29 mouse cellular contexts compared by ENCODE assay signal in genomic region chr2:62507130-62507529, GRCm38 (mm10). TPM values are rescaled to one million over a fixed set of nuclear protein-coding genes. Genes with fewer than 3 reads are reported as not detected.
A peak's percentile ranks its signal among the peaks of the same experiment; 100 is the strongest.
DNase-seq lines count a peak whose midpoint lies in the region; ATAC-seq and TF ChIP-seq lines count a peak whose summit lies in the region.
"Had no signal": no experiment of that assay in that cellular context is flagged by ENCODE, and none has a peak within 500 bp of the region (broad histone marks: within the 10 kb centered on the region; RNA-seq: fewer than 3 reads in every experiment).

No protein-coding gene starts in this region.

- intact Hi-C loops in left cerebral cortex, adult 2 months (cut with DNase I): no loop called here

- no peak overlapping the region for H3K4me2 ChIP-seq in forebrain, embryonic 12.5 days
- H3K4me2 ChIP-seq in forebrain, embryonic 15.5 days (replicated peaks): no peak overlapping the region
- H3K4me2 ChIP-seq in forebrain, postnatal 0 days (ENCODE audit: low read depth): no peak overlapping the region
- H3K4me2 ChIP-seq: embryonic facial prominence, embryonic 13.5 days; embryonic facial prominence, embryonic 15.5 days had no signal

- peak; percentile 27; the same call in 1 of the 2 replicates for ATAC-seq in forebrain, embryonic 12.5 days (ENCODE audit: low FRiP score)
- ATAC-seq in forebrain, embryonic 15.5 days (replicated peaks): peak; percentile 55
- peak; percentile 20; the same call in 1 of the 2 replicates for ATAC-seq in forebrain, postnatal 0 days
- no peak for ATAC-seq in megakaryocyte, adult 5-6 weeks (ENCODE audit: poor library complexity, severe bottlenecking)
- ATAC-seq: activated CD4-positive, CD25-positive, alpha-beta regulatory T cell, adult 4 months; CD4-positive, CD25-positive, alpha-beta regulatory T cell, adult 4 months; Patski had no signal

- no peak overlapping the region for H3K9ac ChIP-seq in forebrain, embryonic 12.5 days
- no peak overlapping the region for H3K9ac ChIP-seq in forebrain, embryonic 15.5 days (replicated peaks)
- H3K9ac ChIP-seq in forebrain, postnatal 0 days: no peak overlapping the region
- H3K9ac ChIP-seq: embryonic facial prominence, embryonic 13.5 days; embryonic facial prominence, embryonic 15.5 days had no signal

- no peaks in the 10 kb centered on the region for H3K27me3 ChIP-seq in forebrain, embryonic 12.5 days
- H3K27me3 ChIP-seq in forebrain, embryonic 10.5 days (ENCODE audit: poor library complexity, severe bottlenecking): no peaks in the 10 kb centered on the region
- H3K27me3 ChIP-seq in forebrain, embryonic 15.5 days: no peaks in the 10 kb centered on the region
- H3K27me3 ChIP-seq in forebrain, postnatal 0 days (ENCODE audit: insufficient read depth, low read length): no peaks in the 10 kb centered on the region
- H3K27me3 ChIP-seq: CH12.LX; embryonic facial prominence, embryonic 13.5 days; embryonic facial prominence, embryonic 15.5 days had no signal

- peaks cover 4% of the 10 kb centered on the region; the same call in 1 of the 2 replicates for H3K4me1 ChIP-seq in forebrain, embryonic 12.5 days
- peaks cover 13% of the 10 kb centered on the region for H3K4me1 ChIP-seq in forebrain, embryonic 10.5 days
- peaks cover 16% of the 10 kb centered on the region for H3K4me1 ChIP-seq in forebrain, embryonic 15.5 days
- no peaks in the 10 kb centered on the region for H3K4me1 ChIP-seq in forebrain, postnatal 0 days (ENCODE audit: insufficient read depth)
- H3K4me1 ChIP-seq: embryonic facial prominence, embryonic 13.5 days; embryonic facial prominence, embryonic 15.5 days had no signal

- no peak for TF ChIP-seq CTCF in left cerebral cortex, adult 2 months (IDR thresholded peaks at IDR 0.05)
- no peak for TF ChIP-seq CTCF in forebrain, postnatal 0 days (IDR thresholded peaks at IDR 0.05; ENCODE audit: low read depth)

- 58% methylated on average over 5 of the region's 5 CpGs for WGBS in forebrain, embryonic 12.5 days
- 87% methylated on average over 5 of the region's 5 CpGs for WGBS in forebrain, embryonic 10.5 days
- WGBS in forebrain, embryonic 15.5 days: 28% methylated on average over 5 of the region's 5 CpGs
- 33% methylated on average over 5 of the region's 5 CpGs for WGBS in forebrain, postnatal 0 days

- no peak overlapping the region for H3K4me3 ChIP-seq in forebrain, embryonic 12.5 days (replicated peaks)
- no peak overlapping the region for H3K4me3 ChIP-seq in forebrain, embryonic 10.5 days
- no peak overlapping the region for H3K4me3 ChIP-seq in left cerebral cortex, adult 2 months
- H3K4me3 ChIP-seq in forebrain, embryonic 15.5 days: no peak overlapping the region
- H3K4me3 ChIP-seq in forebrain, postnatal 0 days (ENCODE audit: low read depth, low read length): no peak overlapping the region
- H3K4me3 ChIP-seq: embryonic facial prominence, embryonic 13.5 days; embryonic facial prominence, embryonic 15.5 days; erythroblast, embryonic 14.5 days had no signal

- no peak for DNase-seq in forebrain, embryonic 10.5 days (ENCODE audit: extremely low spot score, low spot score)
- no peak for DNase-seq in left cerebral cortex, adult 2 months (ENCODE audit: extremely low spot score in 1 of 2, low spot score in 2 of 2)
- DNase-seq in left cerebral cortex, adult 8-10 months (ENCODE audit: low spot score in 2 of 2): no peak
- peak; percentile 29 for DNase-seq in forebrain, postnatal 0 days
- DNase-seq in cerebellum, adult 9-10 months: no peak
- DNase-seq: adrenal gland, adult 8-10 months; adrenal gland, postnatal 14 days; adrenal gland, postnatal 36 days; B cell, adult 2 months; cerebellum, adult 11 months; cerebellum, adult 18-20 months; cerebellum, adult 8-10 months; cerebellum, postnatal 10 days; cerebellum, postnatal 25 days; embryo, embryonic 11 days had no signal

- H3K27ac ChIP-seq in forebrain, embryonic 12.5 days: no peak overlapping the region
- no peak overlapping the region for H3K27ac ChIP-seq in forebrain, embryonic 10.5 days
- H3K27ac ChIP-seq in left cerebral cortex, adult 2 months: peak overlapping the region; percentile 69; the same call in 1 of the 2 replicates
- H3K27ac ChIP-seq in forebrain, embryonic 15.5 days (replicated peaks): peak overlapping the region; percentile 63
- H3K27ac ChIP-seq in forebrain, postnatal 0 days (ENCODE audit: low read depth, low read length): no peak overlapping the region
- H3K27ac ChIP-seq: embryonic facial prominence, embryonic 13.5 days; embryonic facial prominence, embryonic 15.5 days had no signal

- no peaks in the 10 kb centered on the region for H3K9me3 ChIP-seq in forebrain, embryonic 12.5 days
- no peaks in the 10 kb centered on the region for H3K9me3 ChIP-seq in forebrain, embryonic 10.5 days
- no peaks in the 10 kb centered on the region for H3K9me3 ChIP-seq in forebrain, embryonic 15.5 days
- H3K9me3 ChIP-seq in forebrain, postnatal 0 days (ENCODE audit: low read length): no peaks in the 10 kb centered on the region
- H3K9me3 ChIP-seq: embryonic facial prominence, embryonic 13.5 days; embryonic facial prominence, embryonic 15.5 days; G1E had no signal

- no peaks in the 10 kb centered on the region for H3K36me3 ChIP-seq in forebrain, embryonic 12.5 days (replicated peaks)
- no peaks in the 10 kb centered on the region for H3K36me3 ChIP-seq in forebrain, embryonic 10.5 days (replicated peaks)
- no peaks in the 10 kb centered on the region for H3K36me3 ChIP-seq in forebrain, embryonic 15.5 days
- no peaks in the 10 kb centered on the region for H3K36me3 ChIP-seq in forebrain, postnatal 0 days (ENCODE audit: insufficient read depth)
- H3K36me3 ChIP-seq: embryonic facial prominence, embryonic 13.5 days; embryonic facial prominence, embryonic 15.5 days; G1E had no signal

RNA-seq across cellular contexts. Expression of gene Gcg, which starts 23.7 kb away (rescaled TPM):
- 0.65 and 1.1 TPM in 2 replicates for polyA plus RNA-seq in forebrain, embryonic 12.5 days (2016; fragmentation: Nextera tagmentation; extraction: Ambion mirVana)
- polyA plus RNA-seq in forebrain, embryonic 10.5 days (2016; fragmentation: Nextera tagmentation; extraction: Ambion mirVana): not detected in 2 replicates
- under 1 TPM in 1 of 2 experiments, not detected in 1; 0.50 TPM for total RNA-seq in left cerebral cortex, adult 2 months (2021)
- total RNA-seq in left cerebral cortex, adult 8-10 months (2022): not detected
- 3.5 and 3.8 TPM in 2 replicates for polyA plus RNA-seq in forebrain, embryonic 15.5 days (2015; fragmentation: Nextera tagmentation; extraction: Ambion mirVana)
- 1.0 and 1.2 TPM in 2 replicates for total RNA-seq in forebrain, postnatal 0 days (2014; rRNA removed)
- polyA plus RNA-seq in forebrain, postnatal 0 days (2015; fragmentation: Nextera tagmentation; extraction: Ambion mirVana): 0.33 and 1.3 TPM in 2 replicates
- not detected in 2 replicates for total RNA-seq in megakaryocyte, adult 5-6 weeks (2015)
- total RNA-seq in megakaryocyte, adult 5-6 weeks (2017): not detected in 2 replicates
- total RNA-seq: adrenal gland, adult 18-20 months; adrenal gland, adult 8-10 months; adrenal gland, postnatal 14 days; adrenal gland, postnatal 36 days; common myeloid progenitor, adult 5-6 weeks had no signal
- polyA plus RNA-seq: activated CD4-positive, CD25-positive, alpha-beta regulatory T cell, adult 4 months; CD4-positive, CD25-positive, alpha-beta regulatory T cell, adult 4 months; embryonic facial prominence, embryonic 11.5 days; embryonic facial prominence, embryonic 13.5 days; embryonic facial prominence, embryonic 15.5 days; erythroblast, embryonic 14.5 days; Patski had no signal

Comparison
In these comparisons a context has a peak if more than half of its experiments do, and no peak if none do; other contexts are left out.
1. H3K27ac ChIP-seq: peak in left cerebral cortex, adult 2 months (single experiment) and forebrain, embryonic 15.5 days (single experiment); none in forebrain, embryonic 12.5 days (single experiment), forebrain, embryonic 10.5 days (single experiment) and forebrain, postnatal 0 days (single experiment).